In genomic region chr19:28678646-28679270, GRCm38 (mm10) we compare ENCODE assay signal across 8 mouse cellular contexts. TPM values are rescaled to one million over a fixed set of nuclear protein-coding genes. Genes with fewer than 3 reads are reported as not detected.
DNase-seq lines count a peak whose midpoint lies in the region; ATAC-seq and TF ChIP-seq lines count a peak whose summit lies in the region.

No protein-coding gene starts in this region.

- H3K9me3 ChIP-seq in embryonic facial prominence, embryonic 13.5 days = no peaks in the 10 kb centered on the region
- H3K9me3 ChIP-seq in hindbrain, postnatal 0 days (ENCODE audit: low read length) = no peaks in the 10 kb centered on the region

- no peak for ATAC-seq in embryonic facial prominence, embryonic 13.5 days (ENCODE audit: insufficient number of reproducible peaks, insufficient read depth, low FRiP score, low TSS enrichment, low read depth)
- ATAC-seq in hindbrain, postnatal 0 days = no peak

- DNase-seq in layer of hippocampus, adult 2 months (ENCODE audit: low spot score in 2 of 2) = no peak
- no peak for DNase-seq in layer of hippocampus, postnatal 36 days
- DNase-seq in hindbrain, postnatal 0 days (ENCODE audit: low spot score) = no peak
- DNase-seq in lung, postnatal 10 days = peak; percentile 9
- peak; percentile 40 for DNase-seq in thymus, postnatal 0 days (ENCODE audit: low spot score)
- DNase-seq in left cerebral cortex, adult 11 months (ENCODE audit: low spot score) = no peak
- no peak for DNase-seq in cerebellum, postnatal 36 days

- no peaks in the 10 kb centered on the region for H3K36me3 ChIP-seq in embryonic facial prominence, embryonic 13.5 days
- H3K36me3 ChIP-seq in hindbrain, postnatal 0 days (ENCODE audit: insufficient read depth, low read length) = no peaks in the 10 kb centered on the region

- H3K27ac ChIP-seq in layer of hippocampus, adult 2 months = peak overlapping the region; percentile 90
- peak overlapping the region; percentile 78; the same call in 1 of the 2 replicates for H3K27ac ChIP-seq in embryonic facial prominence, embryonic 13.5 days
- H3K27ac ChIP-seq in hindbrain, postnatal 0 days = no peak overlapping the region

- peak overlapping the region; percentile 75 for H3K4me3 ChIP-seq in layer of hippocampus, adult 2 months
- H3K4me3 ChIP-seq in embryonic facial prominence, embryonic 13.5 days = peak overlapping the region; percentile 72
- H3K4me3 ChIP-seq in hindbrain, postnatal 0 days (ENCODE audit: low read length) = peak overlapping the region; percentile 57

- peak overlapping the region; percentile 86 for H3K9ac ChIP-seq in embryonic facial prominence, embryonic 13.5 days
- no peak overlapping the region; the same call in 1 of the 2 replicates for H3K9ac ChIP-seq in hindbrain, postnatal 0 days (replicated peaks; ENCODE audit: low read length)

- peak overlapping the region; percentile 98 for H3K4me2 ChIP-seq in embryonic facial prominence, embryonic 13.5 days
- peak overlapping the region; percentile 92 for H3K4me2 ChIP-seq in hindbrain, postnatal 0 days (ENCODE audit: low read depth, low read length)

- TF ChIP-seq CTCF in layer of hippocampus, adult 2 months (conservative IDR thresholded peaks at IDR 0.05) = no peak
- TF ChIP-seq CTCF in hindbrain, postnatal 0 days (IDR thresholded peaks at IDR 0.05; ENCODE audit: low read depth) = no peak

- WGBS in embryonic facial prominence, embryonic 13.5 days = under 1% methylated on average over 30 of the region's 30 CpGs
- WGBS in hindbrain, postnatal 0 days = under 1% methylated on average over 30 of the region's 30 CpGs

- peaks cover 40% of the 10 kb centered on the region for H3K27me3 ChIP-seq in embryonic facial prominence, embryonic 13.5 days
- peaks cover 11% of the 10 kb centered on the region for H3K27me3 ChIP-seq in hindbrain, postnatal 0 days (ENCODE audit: insufficient read depth, low read length)

- peaks cover 28% of the 10 kb centered on the region for H3K4me1 ChIP-seq in embryonic facial prominence, embryonic 13.5 days
- H3K4me1 ChIP-seq in hindbrain, postnatal 0 days (ENCODE audit: insufficient read depth, low read length) = peaks cover 12% of the 10 kb centered on the region; the same call in 1 of the 2 replicates

RNA-seq across cellular contexts. Expression of gene Glis3, which starts 1.1 kb away (rescaled TPM):
- total RNA-seq in layer of hippocampus, adult 2 months (2021) = 10 to 100 TPM; 33.0 to 36.4 TPM
- total RNA-seq in layer of hippocampus, postnatal 36 days (2021) = 10 to 100 TPM; 21.8 to 27.3 TPM
- 15.2 and 15.7 TPM in 2 replicates for polyA plus RNA-seq in embryonic facial prominence, embryonic 13.5 days (2015; fragmentation: Nextera tagmentation; extraction: Ambion mirVana)
- 11.4 and 16.2 TPM in 2 replicates for total RNA-seq in hindbrain, postnatal 0 days (2014; rRNA removed)
- polyA plus RNA-seq in hindbrain, postnatal 0 days (2015; fragmentation: Nextera tagmentation; extraction: Ambion mirVana) = 1.6 and 1.8 TPM in 2 replicates
- polyA plus RNA-seq in thymus, postnatal 0 days (2015; fragmentation: Nextera tagmentation; extraction: Ambion mirVana) = 0.28 and 0.59 TPM in 2 replicates

Comparison
In these comparisons a context has a peak if more than half of its experiments do, and no peak if none do; other contexts are left out.
1. DNase-seq: peak in lung, postnatal 10 days (single experiment) and thymus, postnatal 0 days (single experiment); none in layer of hippocampus, adult 2 months (0 of 2), layer of hippocampus, postnatal 36 days (0 of 2), hindbrain, postnatal 0 days (single experiment), left cerebral cortex, adult 11 months (single experiment) and cerebellum, postnatal 36 days (0 of 2).
2. Peak in every context shown above with its lines, with median percentiles within 50 percentile points of each other: H3K4me3 ChIP-seq.